In the genomic region with DNA sequence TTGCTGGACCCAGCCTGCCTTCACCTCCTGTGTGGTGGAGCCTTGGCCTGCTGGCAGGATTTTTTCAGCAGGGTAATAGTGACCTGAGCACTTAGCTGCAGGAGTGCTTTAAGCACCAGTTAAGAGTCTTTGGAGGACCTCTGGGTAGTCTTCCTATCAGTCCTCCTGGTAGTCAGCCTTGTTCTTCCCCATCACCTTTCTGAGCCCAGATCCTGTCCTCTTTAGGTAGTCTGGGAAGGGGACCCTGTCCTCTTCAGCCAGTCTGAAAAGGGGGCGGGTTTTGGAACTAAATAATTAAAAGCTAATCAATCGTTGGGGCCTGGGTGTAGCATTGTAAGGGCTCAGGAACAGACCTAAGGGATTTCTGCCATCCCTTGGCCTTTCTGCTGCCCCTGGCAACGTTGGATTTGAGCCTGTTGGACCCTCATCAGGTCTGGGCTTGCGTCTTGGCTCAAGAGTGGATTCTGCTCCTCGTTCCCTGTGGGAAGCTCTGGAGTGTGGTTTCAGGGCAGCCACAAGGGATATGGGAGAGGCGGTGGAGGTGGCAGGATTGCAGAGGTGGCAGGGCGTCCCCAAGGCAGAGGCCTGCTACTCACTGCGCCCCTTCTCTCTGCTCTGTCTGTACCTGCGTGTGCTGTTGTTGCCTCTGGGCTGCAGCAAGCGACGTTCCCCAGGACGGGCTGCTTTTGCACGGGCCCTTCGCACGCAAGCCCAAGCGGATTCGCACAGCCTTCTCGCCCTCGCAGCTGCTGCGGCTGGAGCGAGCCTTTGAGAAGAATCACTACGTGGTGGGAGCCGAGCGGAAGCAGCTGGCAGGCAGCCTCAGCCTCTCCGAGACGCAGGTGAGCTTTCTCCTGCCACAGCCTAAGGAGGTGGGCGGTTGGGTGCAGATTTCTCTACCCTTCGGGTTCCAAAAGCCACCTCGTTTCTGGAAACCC, we compare ENCODE assay signal across 10 mouse cellular contexts. TPM values are rescaled to one million over a fixed set of nuclear protein-coding genes. Genes with fewer than 3 reads are reported as not detected.
A peak's percentile ranks its signal among the peaks of the same experiment; 100 is the strongest.
DNase-seq lines count a peak whose midpoint lies in the region; ATAC-seq lines count a peak whose summit lies in the region.
"Had no signal": no experiment of that assay in that cellular context is flagged by ENCODE, and none has a peak within 500 bp of the region (broad histone marks: within the 10 kb centered on the region; RNA-seq: fewer than 3 reads in every experiment).

No protein-coding gene starts in this region.

- 3% methylated on average over 29 of the region's 29 CpGs for WGBS in midbrain, embryonic 10.5 days

- H3K4me1 ChIP-seq in midbrain, embryonic 10.5 days = peaks cover 31% of the 10 kb centered on the region

- DNase-seq in cerebellum, postnatal 10 days = peak; percentile 58 to 59
- DNase-seq in cerebellum, adult 18-20 months = no peak
- peak; percentile 30 for DNase-seq in retina, embryonic 14.5 days (ENCODE audit: low spot score)
- DNase-seq in retina, postnatal 1 day = no peak
- peak; percentile 46 for DNase-seq in midbrain, embryonic 10.5 days (ENCODE audit: low spot score)
- peak; percentile 48 to 69 for DNase-seq in thymus, postnatal 36 days

- H3K9me3 ChIP-seq in midbrain, embryonic 10.5 days (replicated peaks) = no peaks in the 10 kb centered on the region
- H3K9me3 ChIP-seq: stomach, embryonic 15.5 days had no signal

- no peaks in the 10 kb centered on the region for H3K36me3 ChIP-seq in midbrain, embryonic 10.5 days
- H3K36me3 ChIP-seq: stomach, embryonic 15.5 days had no signal

- H3K27me3 ChIP-seq in midbrain, embryonic 10.5 days (ENCODE audit: low read depth, poor library complexity, severe bottlenecking) = peaks cover 97% of the 10 kb centered on the region

- no peak overlapping the region for H3K27ac ChIP-seq in midbrain, embryonic 10.5 days (replicated peaks)
- H3K27ac ChIP-seq: stomach, embryonic 15.5 days had no signal

- ATAC-seq in megakaryocyte progenitor cell, adult 5-6 weeks (replicated peaks; ENCODE audit: poor library complexity) = no peak
- ATAC-seq in cerebellum, adult (ENCODE audit: insufficient number of reproducible peaks, low FRiP score, low TSS enrichment) = no peak

- H3K4me3 ChIP-seq in midbrain, embryonic 10.5 days = peak overlapping the region; percentile 9; the same call in 1 of the 2 replicates
- H3K4me3 ChIP-seq: myocyte; stomach, embryonic 15.5 days had no signal

RNA-seq across cellular contexts. Expression of a gene that starts 6.4 kb away (rescaled TPM):
- 2.2 and 3.5 TPM in 2 replicates for polyA plus RNA-seq in midbrain, embryonic 10.5 days (2016; fragmentation: Nextera tagmentation; extraction: Ambion mirVana)
- total RNA-seq in megakaryocyte progenitor cell, adult 5-6 weeks (2015) = not detected in 2 replicates
- not detected in 2 replicates for total RNA-seq in megakaryocyte progenitor cell, adult 5-6 weeks (2017)
- polyA plus RNA-seq: myocyte; stomach, embryonic 15.5 days had no signal

RNA-seq across cellular contexts. Expression of a gene that starts 56.1 kb away (rescaled TPM):
- polyA plus RNA-seq in midbrain, embryonic 10.5 days (2016; fragmentation: Nextera tagmentation; extraction: Ambion mirVana) = 48.5 and 55.7 TPM in 2 replicates
- 18.1 and 23.7 TPM in 2 replicates for total RNA-seq in megakaryocyte progenitor cell, adult 5-6 weeks (2015)
- total RNA-seq in megakaryocyte progenitor cell, adult 5-6 weeks (2017) = 23.6 and 29.4 TPM in 2 replicates

Comparison
In these comparisons a context has a peak if more than half of its experiments do, and no peak if none do; other contexts are left out.
1. DNase-seq: peak in cerebellum, postnatal 10 days (2 of 2), retina, embryonic 14.5 days (single experiment), midbrain, embryonic 10.5 days (single experiment) and thymus, postnatal 36 days (2 of 2); none in cerebellum, adult 18-20 months (0 of 2) and retina, postnatal 1 day (single experiment).